Mouse (Mus musculus): ENCODE results near the gene Chaf1b. TPM values are rescaled to one million over a fixed set of nuclear protein-coding genes. Genes with fewer than 3 reads are reported as not detected.

Gene Chaf1b
- polyA plus RNA-seq (2017; shearing (Covaris generic)), result 10 to 100 TPM; 16.7 to 28.3 TPM

DNA sequence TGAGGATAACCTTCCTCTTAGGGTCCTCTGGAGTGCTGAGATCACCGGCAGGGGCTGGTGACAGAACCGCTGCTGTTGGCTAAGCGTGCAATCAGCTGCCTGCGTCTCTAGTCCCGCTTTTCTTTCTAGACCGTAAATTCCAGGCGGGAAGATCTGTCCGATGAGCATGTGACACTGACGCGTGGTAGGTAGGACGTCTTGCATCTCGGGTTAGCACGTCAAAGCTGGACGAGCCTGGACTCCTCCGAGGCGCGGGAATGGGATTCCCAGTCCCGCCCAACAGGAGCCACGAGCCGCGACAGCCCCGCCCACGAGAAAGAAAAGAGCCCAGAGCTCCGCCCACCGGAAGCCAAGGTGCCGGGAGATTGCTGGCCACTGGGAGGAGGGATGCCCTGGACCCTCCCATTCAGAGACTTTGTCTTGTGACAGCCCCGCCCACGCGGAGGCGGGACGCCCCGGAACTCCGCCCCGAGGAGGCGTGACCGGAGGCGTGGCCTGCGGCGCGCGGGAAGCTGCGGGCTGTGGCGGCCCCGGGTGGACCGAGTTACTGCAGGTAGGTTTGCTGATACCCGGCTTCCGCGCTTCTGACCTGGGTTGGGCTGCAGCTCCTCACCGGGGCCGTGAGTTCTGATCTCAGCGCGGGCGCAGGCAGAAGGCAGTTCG, at the start of gene Chaf1b:
TSS of gene Chaf1b (plus strand) at position 479 of the 663 bp plus-strand sequence.

Other genes with a start within 250 kb of the Chaf1b start
- gene Cbr3, start 200.7 kb upstream of the Chaf1b start, polyA plus RNA-seq (2017; shearing (Covaris generic)), result under 1 TPM; 0.31 to 0.32 TPM
- 10 to 100 TPM; 43.4 to 43.5 TPM for gene Dop1b, start 172.0 kb upstream of the Chaf1b start, polyA plus RNA-seq (2017; shearing (Covaris generic))
- 10 to 100 TPM; 87.0 to 88.7 TPM for gene Morc3, start 51.8 kb upstream of the Chaf1b start, polyA plus RNA-seq (2017; shearing (Covaris generic))
- 1 to 10 TPM in 1 of 2 experiments, under 1 TPM in 1; 0.87 to 3.5 TPM for gene Cldn14, start 124.9 kb downstream of the Chaf1b start, polyA plus RNA-seq (2017; shearing (Covaris generic))
- gene Sim2, start 201.0 kb downstream of the Chaf1b start, polyA plus RNA-seq (2017; shearing (Covaris generic)), result 1 to 10 TPM in 1 of 2 experiments, under 1 TPM in 1; 0.13 to 1.3 TPM

All from inflammation-experienced regulatory T-cells (primary cell).